Mouse (Mus musculus) embryonic facial prominence, embryonic 15.5 days (tissue): Measurements from ENCODE around the gene Cd72. TPM values are rescaled to one million over a fixed set of nuclear protein-coding genes. Genes with fewer than 3 reads are reported as not detected.

Experiments used
- ATAC-seq: fragments of 200-750 bp; cut with Nextera tagmentation; 2 replicates; pipeline ENCODE4 v1.8.0; 2017; ENCODE audit warnings: low read depth, moderate TSS enrichment; ENCODE audit not compliant: insufficient number of reproducible peaks, low FRiP score, low TSS enrichment
- H3K27ac ChIP-seq: fragments of 300-500 bp; sonication (generic); replicated peaks from 2 replicates; pipeline ENCODE4 v1.5.1; 2015; ENCODE audit warnings: mild to moderate bottlenecking, inconsistent platforms
- H3K27me3 ChIP-seq: fragments of 300-500 bp; sonication (generic); 2 replicates; pipeline ENCODE4 v1.6.1; 2015; ENCODE audit warnings: inconsistent platforms
- H3K36me3 ChIP-seq: fragments of 300-500 bp; sonication (generic); 2 replicates; pipeline ENCODE4 v1.6.1; 2015; ENCODE audit warnings: mild to moderate bottlenecking, inconsistent platforms
- H3K4me1 ChIP-seq: fragments of 300-500 bp; sonication (generic); 2 replicates; pipeline ENCODE4 v1.6.1; 2015; ENCODE audit warnings: inconsistent platforms
- H3K4me2 ChIP-seq: fragments of 300-500 bp; sonication (generic); replicated peaks from 2 replicates; pipeline ENCODE4 v1.6.1; 2015; ENCODE audit warnings: mild to moderate bottlenecking, inconsistent platforms
- H3K4me3 ChIP-seq: fragments of 300-500 bp; sonication (generic); replicated peaks from 2 replicates; pipeline ENCODE4 v1.5.1; 2015; ENCODE audit warnings: mild to moderate bottlenecking, inconsistent platforms
- H3K9ac ChIP-seq: fragments of 300-500 bp; sonication (generic); 2 replicates; pipeline ENCODE4 v1.6.1; 2015; ENCODE audit warnings: inconsistent platforms
- H3K9me3 ChIP-seq: fragments of 300-500 bp; sonication (generic); replicated peaks from 2 replicates; pipeline ENCODE4 v1.6.1; 2016; ENCODE audit warnings: inconsistent platforms
- WGBS: fragments of 180-500 bp; shearing (Covaris S2); methylation state at CpG from one replicate; pipeline ENCODE4 v1.1.7; 2015; 5-methylcytosine and 5-hydroxymethylcytosine counted together
- polyA plus RNA-seq: library from polyadenylated mRNA; unstranded; fragments of >200 nt; fragmentation: Nextera tagmentation; extraction: Ambion mirVana; gene quantifications from 2 replicates; pipeline ENCODE4 v1.2.1, GENCODE M21; 2015

Cd72 gene
- polyA plus RNA-seq, result 3.1 and 3.8 TPM in 2 replicates

DNA sequence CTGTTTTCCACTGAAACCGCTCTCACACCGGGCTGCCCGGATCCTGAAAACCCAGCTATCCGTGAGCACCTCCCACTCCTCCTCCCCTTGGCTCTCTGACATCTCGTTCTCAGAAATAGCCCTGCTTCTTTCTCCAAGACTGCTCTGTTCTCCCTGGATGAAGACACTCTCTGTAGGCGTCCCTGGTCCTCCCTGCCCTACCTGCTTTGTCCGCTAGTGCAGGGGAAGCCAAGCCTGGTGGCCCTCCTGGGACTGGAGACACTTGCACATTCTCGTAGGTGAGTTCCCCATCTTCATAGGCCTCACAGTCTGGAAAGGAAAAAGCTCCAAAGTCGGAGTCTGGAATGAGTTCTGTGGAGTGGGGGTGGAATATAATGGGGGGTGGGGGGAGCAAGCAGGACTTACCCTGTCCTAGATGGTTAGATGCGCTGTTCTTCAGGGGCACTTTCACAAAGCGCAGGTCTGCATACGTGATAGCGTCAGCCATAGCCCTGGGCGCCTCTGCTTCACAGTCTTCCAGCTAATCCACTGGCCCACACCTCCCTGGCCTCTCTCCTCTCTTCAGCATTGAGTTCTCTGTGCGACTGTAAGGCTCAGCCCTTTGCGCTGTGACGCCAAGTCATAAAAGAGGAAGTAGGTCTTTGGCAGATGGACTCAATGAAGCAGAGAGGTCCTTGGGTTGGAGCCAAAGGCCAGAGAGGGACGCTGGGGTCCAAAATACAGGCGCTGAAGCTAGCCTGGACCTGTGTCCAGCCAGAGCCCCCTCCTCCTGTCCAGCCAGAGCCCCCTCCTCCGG, at the start of gene Cd72:
Cd72 (minus strand) TSS at position 588 of the 796 bp plus-strand sequence.
- no peaks in the 10 kb centered on the region for H3K9me3 ChIP-seq
- H3K4me3 ChIP-seq, result peak within 1 kb of the TSS; percentile 29
- H3K4me1 ChIP-seq, result peaks cover 18% of the 10 kb centered on the region
- no peak for ATAC-seq
- H3K36me3 ChIP-seq, result no peaks in the 10 kb centered on the region
- H3K4me2 ChIP-seq, result peak within 1 kb of the TSS; percentile 53
- peaks cover 24% of the 10 kb centered on the region; the same call in 1 of the 2 replicates for H3K27me3 ChIP-seq
- 31% methylated on average over 20 of the region's 20 CpGs for WGBS
- H3K9ac ChIP-seq, result peak within 1 kb of the TSS; percentile 28; the same call in 1 of the 2 replicates
- H3K27ac ChIP-seq, result no peak within 1 kb of the TSS

GRCm38 (mm10) chr4:43503506-43503905, 49.1 kb upstream of the Cd72 start:
- WGBS, result 80% methylated on average over 6 of the region's 6 CpGs
- H3K9ac ChIP-seq, result no peak overlapping the region
- ATAC-seq, result no peak

GRCm38 (mm10) chr4:43503041-43503440, 48.6 kb upstream of the Cd72 start:
- 69% methylated on average over 2 of the region's 2 CpGs for WGBS
- Histone ChIP-seq H3K4me2 (no peak overlapping the region), H3K9ac (no peak overlapping the region), H3K27ac (no peak overlapping the region), H3K36me3 (no peaks in the 10 kb centered on the region), H3K4me1 (peaks cover 34% of the 10 kb centered on the region), H3K4me3 (no peak overlapping the region), H3K9me3 (no peaks in the 10 kb centered on the region), H3K27me3 (no peaks in the 10 kb centered on the region)
- ATAC-seq, result no peak

More at GRCm38 (mm10) chr4:43503506-43503905, 49.1 kb upstream of the Cd72 start:
- Histone ChIP-seq H3K4me1 (peaks cover 34% of the 10 kb centered on the region), H3K4me3 (no peak overlapping the region), H3K9me3 (no peaks in the 10 kb centered on the region), H3K27ac (no peak overlapping the region), H3K4me2 (no peak overlapping the region), H3K27me3 (no peaks in the 10 kb centered on the region), H3K36me3 (no peaks in the 10 kb centered on the region)

DNA sequence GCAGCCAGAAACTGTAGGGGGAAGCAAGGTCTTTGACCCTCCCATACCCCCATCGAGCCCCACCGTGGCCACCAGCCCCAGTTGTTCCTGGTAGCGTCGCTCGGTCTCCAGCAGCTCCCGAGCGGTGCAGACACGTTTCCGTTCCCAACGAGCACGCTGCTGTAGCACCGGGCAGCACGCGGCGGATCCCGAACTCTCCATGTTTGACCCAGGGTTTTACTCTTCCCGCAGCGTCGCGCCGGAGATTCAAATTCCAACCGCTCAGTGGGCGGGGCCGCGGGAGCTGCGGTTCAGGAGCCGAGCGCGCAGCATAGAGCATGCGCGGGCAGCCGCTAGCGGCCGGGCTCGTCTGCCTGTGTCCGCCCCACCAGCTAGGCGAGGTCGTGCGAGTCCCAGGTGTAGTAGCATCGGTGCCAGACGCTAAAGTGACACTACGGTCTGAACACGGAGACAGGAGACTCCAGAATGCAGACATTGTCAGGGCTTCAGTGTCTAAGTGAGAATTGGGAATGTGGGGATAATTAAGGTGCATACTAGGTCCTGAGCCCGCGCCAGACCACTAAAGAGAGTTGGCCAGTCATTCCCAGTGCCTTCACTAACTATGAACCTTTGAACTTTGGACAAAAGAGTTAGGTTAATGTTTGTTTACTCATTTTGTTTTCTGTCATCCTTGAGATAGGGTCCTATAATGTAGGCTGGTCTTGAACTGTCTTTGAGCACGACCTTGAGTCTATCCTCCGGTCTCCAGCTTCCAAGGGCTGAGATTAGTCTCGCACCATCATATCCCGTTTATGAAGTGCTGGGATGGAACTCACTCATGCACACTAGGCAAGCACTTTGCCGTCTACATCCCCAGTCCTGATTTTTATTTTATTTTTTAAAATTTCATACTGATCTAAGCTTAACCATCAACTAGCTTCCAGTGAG, 45.2 kb upstream of the Cd72 start, which contains the start of gene Arhgef39:
Arhgef39 (minus strand) TSS at position 289 of the 927 bp plus-strand sequence.
- H3K27ac ChIP-seq, result peak within 1 kb of the TSS; percentile 76
- H3K4me3 ChIP-seq, result peak within 1 kb of the TSS; percentile 65
- H3K4me1 ChIP-seq, result peaks cover 33% of the 10 kb centered on the region
- peak within 1 kb of the TSS; percentile 47 for H3K9ac ChIP-seq
- H3K27me3 ChIP-seq, result no peaks in the 10 kb centered on the region
- no peaks in the 10 kb centered on the region for H3K9me3 ChIP-seq
- 7% methylated on average over 50 of the region's 50 CpGs for WGBS
- ATAC-seq, result peak; percentile 84
- H3K36me3 ChIP-seq, result peaks cover 5% of the 10 kb centered on the region; the same call in 1 of the 2 replicates
- H3K4me2 ChIP-seq, result peak within 1 kb of the TSS; percentile 87

GRCm38 (mm10) chr4:43498983-43499382, 44.6 kb upstream of the Cd72 start:
- Histone ChIP-seq H3K4me1 (peaks cover 40% of the 10 kb centered on the region), H3K27me3 (no peaks in the 10 kb centered on the region), H3K9me3 (no peaks in the 10 kb centered on the region), H3K36me3 (peaks cover 5% of the 10 kb centered on the region; the same call in 1 of the 2 replicates), H3K27ac (peak overlapping the region; percentile 76), H3K4me2 (peak overlapping the region; percentile 87), H3K4me3 (peak overlapping the region; percentile 65), H3K9ac (peak overlapping the region; percentile 47)
- no peak for ATAC-seq
- 15% methylated on average over 8 of the region's 8 CpGs for WGBS

DNA sequence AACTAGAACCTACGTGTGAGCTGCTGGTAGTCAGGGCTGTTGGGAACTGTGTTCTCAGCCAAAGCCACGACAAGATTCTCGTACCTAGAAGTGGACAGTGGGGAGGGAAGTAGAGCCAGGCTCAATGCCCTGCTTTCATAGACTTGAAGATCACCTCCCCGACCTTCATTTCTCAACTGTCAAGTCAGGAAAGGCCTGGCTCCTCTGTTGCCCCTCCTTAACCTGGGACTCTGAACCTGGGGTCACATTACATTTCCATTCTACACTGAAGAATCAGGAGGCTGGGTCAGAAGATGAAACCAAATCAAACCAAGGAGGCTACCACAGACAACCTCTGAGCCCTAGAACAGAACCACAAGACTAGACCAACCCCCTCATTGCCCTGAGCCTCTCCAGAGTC, 43.5 kb upstream of the Cd72 start:
- peak overlapping the region; percentile 65 for H3K4me3 ChIP-seq
- no peak for ATAC-seq
- H3K27ac ChIP-seq, result no peak overlapping the region
- H3K36me3 ChIP-seq, result peaks cover 5% of the 10 kb centered on the region; the same call in 1 of the 2 replicates
- H3K27me3 ChIP-seq, result no peaks in the 10 kb centered on the region
- peak overlapping the region; percentile 87 for H3K4me2 ChIP-seq
- H3K4me1 ChIP-seq, result peaks cover 45% of the 10 kb centered on the region
- no peaks in the 10 kb centered on the region for H3K9me3 ChIP-seq
- no peak overlapping the region for H3K9ac ChIP-seq
- WGBS, result 71% methylated on average over 4 of the region's 4 CpGs

GRCm38 (mm10) chr4:43497405-43497804, 43.0 kb upstream of the Cd72 start:
- Histone ChIP-seq H3K4me3 (no peak overlapping the region), H3K9me3 (no peaks in the 10 kb centered on the region), H3K4me1 (peaks cover 45% of the 10 kb centered on the region), H3K9ac (no peak overlapping the region), H3K27ac (no peak overlapping the region), H3K4me2 (0 out of 2 replicates have a peak overlapping the region, but pooled peaks have one; percentile 0), H3K27me3 (no peaks in the 10 kb centered on the region), H3K36me3 (peaks cover 5% of the 10 kb centered on the region; the same call in 1 of the 2 replicates)
- no peak for ATAC-seq
- WGBS, result 91% methylated on average over 8 of the region's 8 CpGs

- no peak for ATAC-seq
- no peaks in the 10 kb centered on the region for H3K9me3 ChIP-seq
- H3K4me1 ChIP-seq, result peaks cover 45% of the 10 kb centered on the region
- H3K36me3 ChIP-seq, result peaks cover 5% of the 10 kb centered on the region; the same call in 1 of the 2 replicates
- no peak overlapping the region for H3K4me3 ChIP-seq
- 62% methylated on average over 6 of the region's 6 CpGs for WGBS
- H3K27ac ChIP-seq, result no peak overlapping the region
- no peak overlapping the region for H3K9ac ChIP-seq
- H3K4me2 ChIP-seq, result no peak overlapping the region
- H3K27me3 ChIP-seq, result no peaks in the 10 kb centered on the region
These were observed 42.2 kb upstream of the Cd72 start for GRCm38 (mm10) chr4:43496587-43496986.

- Histone ChIP-seq H3K9ac (peak overlapping the region; percentile 88), H3K36me3 (peaks cover 5% of the 10 kb centered on the region; the same call in 1 of the 2 replicates), H3K27ac (peak overlapping the region; percentile 94), H3K4me2 (peak overlapping the region; percentile 66), H3K4me3 (peak overlapping the region; percentile 87), H3K4me1 (peaks cover 34% of the 10 kb centered on the region), H3K9me3 (no peaks in the 10 kb centered on the region), H3K27me3 (no peaks in the 10 kb centered on the region)
- no peak for ATAC-seq
- WGBS, result under 1% methylated on average over 9 of the region's 9 CpGs
These were observed 39.4 kb upstream of the Cd72 start for GRCm38 (mm10) chr4:43493846-43494240.

DNA sequence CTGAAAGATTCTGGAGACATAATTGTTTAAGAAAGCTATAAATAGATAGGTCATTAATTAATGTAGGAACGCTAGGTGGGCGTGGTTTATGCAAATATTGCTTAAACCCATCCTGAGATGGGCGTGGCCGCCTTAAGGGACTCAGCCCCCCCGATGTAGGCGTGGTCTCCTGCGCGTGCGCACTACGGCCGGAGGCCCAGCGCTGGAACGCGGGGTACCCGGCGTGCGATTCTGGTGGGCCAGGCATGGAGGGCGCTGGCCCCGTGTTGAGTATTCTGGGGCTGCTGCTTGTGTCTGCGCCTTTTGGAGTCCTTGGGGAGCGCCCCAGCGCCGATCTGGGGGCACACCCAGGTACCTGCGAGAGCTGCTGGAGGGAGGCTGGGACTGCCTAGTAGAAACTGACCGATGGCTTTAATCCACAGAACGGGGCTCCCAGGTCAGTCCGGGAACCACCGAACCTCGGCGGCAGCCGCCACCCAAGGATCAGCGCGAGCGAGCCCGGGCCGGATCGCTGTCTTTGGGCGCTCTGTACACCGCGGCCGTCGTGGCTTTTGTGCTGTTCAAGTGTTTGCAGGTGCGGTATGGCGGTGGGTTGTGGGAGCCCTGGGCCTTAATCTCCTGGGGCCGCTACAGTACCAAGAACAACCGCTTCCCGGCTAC, 38.9 kb upstream of the Cd72 start:
- peak overlapping the region; percentile 87 for H3K4me3 ChIP-seq
- under 1% methylated on average over 47 of the region's 47 CpGs for WGBS
- peak; percentile 91 for ATAC-seq
- peak overlapping the region; percentile 94 for H3K27ac ChIP-seq
- H3K27me3 ChIP-seq, result no peaks in the 10 kb centered on the region
- peaks cover 5% of the 10 kb centered on the region; the same call in 1 of the 2 replicates for H3K36me3 ChIP-seq
- no peaks in the 10 kb centered on the region for H3K9me3 ChIP-seq
- H3K4me2 ChIP-seq, result peak overlapping the region; percentile 66
- H3K9ac ChIP-seq, result peak overlapping the region; percentile 88
- peaks cover 29% of the 10 kb centered on the region for H3K4me1 ChIP-seq
